8 mouse cellular contexts compared by ENCODE assay signal in the genomic region with DNA sequence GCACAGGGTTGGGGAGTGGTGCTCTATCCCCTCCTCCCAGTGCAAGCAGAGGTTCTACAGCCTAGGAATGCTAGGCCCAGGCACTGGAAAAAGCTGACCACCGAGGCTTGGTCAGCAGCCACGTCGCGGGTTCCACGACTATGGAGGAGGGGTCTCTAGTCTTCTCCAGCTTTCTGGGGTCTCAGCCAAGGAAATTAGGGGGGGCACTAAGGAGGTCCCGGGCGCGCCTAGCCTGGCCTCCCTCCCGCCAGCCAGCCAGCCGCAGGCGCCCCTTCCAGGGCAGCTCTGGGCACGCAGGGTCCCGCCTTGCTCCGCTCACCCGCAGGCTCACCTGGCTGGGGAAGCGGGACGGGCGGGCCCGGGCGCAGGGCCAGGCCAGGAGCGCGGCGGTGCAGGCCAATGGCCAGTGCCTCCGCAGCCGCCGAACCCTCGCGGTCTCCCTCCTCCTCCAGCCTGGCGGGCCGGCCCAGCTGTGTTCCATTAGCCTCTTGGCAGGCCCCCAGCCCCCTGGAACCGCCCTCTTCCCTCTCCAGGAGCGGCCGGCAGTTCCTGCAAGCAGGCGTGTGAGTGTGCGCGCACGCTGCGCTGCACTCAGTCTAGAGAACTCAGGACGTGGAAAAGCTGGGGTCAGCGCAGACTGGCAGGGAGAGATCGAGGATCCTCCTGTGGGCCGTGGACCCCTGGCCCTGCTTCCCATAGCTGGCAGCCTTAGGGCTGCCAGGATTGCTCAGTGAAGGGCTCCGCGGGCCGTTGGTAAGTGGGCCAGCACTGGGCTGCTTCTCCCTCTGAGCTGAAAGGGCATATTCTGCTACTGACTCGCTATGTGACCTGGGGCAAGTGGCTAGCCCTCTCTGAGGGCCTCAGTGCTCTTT. TPM values are rescaled to one million over a fixed set of nuclear protein-coding genes. Genes with fewer than 3 reads are reported as not detected.
A peak's percentile ranks its signal among the peaks of the same experiment; 100 is the strongest.
DNase-seq lines count a peak whose midpoint lies in the region; ATAC-seq lines count a peak whose summit lies in the region.

A gene (plus strand): TSS at position 510 of the 872 bp plus-strand sequence.

- H3K9ac ChIP-seq in heart, embryonic 11.5 days (ENCODE audit: low read depth, low read length), result peak within 1 kb of the TSS; percentile 76

- H3K27ac ChIP-seq in forebrain, embryonic 10.5 days, result peak within 1 kb of the TSS; percentile 88
- peak within 1 kb of the TSS; percentile 79 for H3K27ac ChIP-seq in heart, embryonic 11.5 days (ENCODE audit: low read depth, low read length)

- peak; percentile 69 for ATAC-seq in heart, embryonic 11.5 days (replicated peaks; ENCODE audit: insufficient number of reproducible peaks, low FRiP score, low TSS enrichment)

- no peaks in the 10 kb centered on the region for H3K36me3 ChIP-seq in forebrain, embryonic 10.5 days (replicated peaks)
- H3K36me3 ChIP-seq in heart, embryonic 11.5 days (ENCODE audit: control insufficient read depth, insufficient read depth, low read length), result no peaks in the 10 kb centered on the region

- H3K4me2 ChIP-seq in heart, embryonic 11.5 days, result peak within 1 kb of the TSS; percentile 86

- H3K4me3 ChIP-seq in forebrain, embryonic 10.5 days, result peak within 1 kb of the TSS; percentile 57
- peak within 1 kb of the TSS; percentile 44 for H3K4me3 ChIP-seq in heart, embryonic 11.5 days (ENCODE audit: low read depth, low read length)

- peaks cover 48% of the 10 kb centered on the region for H3K4me1 ChIP-seq in forebrain, embryonic 10.5 days
- peaks cover 29% of the 10 kb centered on the region for H3K4me1 ChIP-seq in heart, embryonic 11.5 days (ENCODE audit: control insufficient read depth, insufficient read depth, low read length)

- WGBS in forebrain, embryonic 10.5 days, result under 1% methylated on average over 46 of the region's 46 CpGs
- WGBS in heart, embryonic 11.5 days (ENCODE audit: insufficient replicate concordance), result 1% methylated on average over 45 of the region's 46 CpGs

- H3K27me3 ChIP-seq in forebrain, embryonic 10.5 days (ENCODE audit: poor library complexity, severe bottlenecking), result peaks cover 67% of the 10 kb centered on the region
- H3K27me3 ChIP-seq in heart, embryonic 11.5 days (ENCODE audit: control insufficient read depth, insufficient read depth, low read length), result 0 out of 2 replicates have a peak, but pooled peaks cover 3% of the 10 kb centered on the region

- DNase-seq in left cerebral cortex, adult 18-20 months (ENCODE audit: low spot score in 2 of 2), result peak; percentile 71 to 73
- DNase-seq in left cerebral cortex, adult 11 months (ENCODE audit: low spot score), result no peak
- peak; percentile 74 for DNase-seq in forebrain, embryonic 10.5 days (ENCODE audit: extremely low spot score, low spot score)
- DNase-seq in kidney, adult 9 months, result peak; percentile 94
- peak; percentile 76 for DNase-seq in liver
- DNase-seq in neural tube, embryonic 10.5 days (ENCODE audit: extremely low spot score, low spot score), result peak; percentile 84
- peak; percentile 85 for DNase-seq in testis, postnatal 14 days (ENCODE audit: low spot score)

- no peaks in the 10 kb centered on the region for H3K9me3 ChIP-seq in forebrain, embryonic 10.5 days
- no peaks in the 10 kb centered on the region for H3K9me3 ChIP-seq in heart, embryonic 11.5 days (replicated peaks; ENCODE audit: control insufficient read depth, low read length)

RNA-seq across cellular contexts. Expression of the gene that starts here (rescaled TPM):
- 10 to 100 TPM; 14.6 to 15.8 TPM for total RNA-seq in left cerebral cortex, adult 18-20 months (2021)
- 2.3 and 2.4 TPM in 2 replicates for polyA plus RNA-seq in forebrain, embryonic 10.5 days (2016; fragmentation: Nextera tagmentation; extraction: Ambion mirVana)
- polyA plus RNA-seq in heart, embryonic 11.5 days (2014; fragmentation: Nextera tagmentation; extraction: Ambion mirVana), result 15.4 and 15.9 TPM in 2 replicates
